Mouse (Mus musculus) spleen, adult 2 months (tissue): Measurements from ENCODE around the gene Fam19a4. TPM values are rescaled to one million over a fixed set of nuclear protein-coding genes. Genes with fewer than 3 reads are reported as not detected.

Source experiments
- DNase-seq, 2 experiments: peaks; one replicate each; pipeline versions ENCODE4 v3.0.0 to v3.0.0-alpha.2; 2012 to 2021; ENCODE audit warnings: low spot score in 2 of 2, low read depth in 1 of 2
- H3K27ac ChIP-seq: fragments of 200-500 bp; 2 replicates; pipeline ENCODE4 v1.5.1; 2012; ENCODE audit warnings: low read length, inconsistent platforms; ENCODE audit not compliant: insufficient read depth
- H3K27me3 ChIP-seq: fragments of 200-500 bp; 2 replicates; pipeline ENCODE4 v1.6.1; 2012; ENCODE audit warnings: mild to moderate bottlenecking, moderate library complexity, low read length, inconsistent platforms; ENCODE audit not compliant: control insufficient read depth, insufficient read depth
- H3K36me3 ChIP-seq: fragments of 200-500 bp; 2 replicates; pipeline ENCODE4 v1.6.1; 2012; ENCODE audit warnings: mild to moderate bottlenecking, low read length, inconsistent platforms; ENCODE audit not compliant: control insufficient read depth, insufficient read depth
- H3K4me1 ChIP-seq: fragments of 200-500 bp; 2 replicates; pipeline ENCODE4 v1.6.1; 2011; ENCODE audit warnings: inconsistent platforms; ENCODE audit not compliant: control insufficient read depth, insufficient read depth, insufficient read length
- H3K4me3 ChIP-seq: fragments of 200-500 bp; 2 replicates; pipeline ENCODE4 v1.5.1; 2011; ENCODE audit warnings: mild to moderate bottlenecking, inconsistent platforms; ENCODE audit not compliant: insufficient read depth, insufficient read length; ENCODE audit errors: extremely low read depth
- CTCF ChIP-seq: fragments of 200-500 bp; IDR thresholded peaks from 2 replicates; pipeline ENCODE4 v1.5.1; 2011; ENCODE audit warnings: mild to moderate bottlenecking, inconsistent platforms; ENCODE audit not compliant: insufficient read depth, insufficient read length, insufficient replicate concordance; ENCODE audit errors: extremely low read depth
- POLR2A ChIP-seq: fragments of 200-500 bp; IDR thresholded peaks from 2 replicates; pipeline ENCODE4 v1.6.1; 2011; ENCODE audit warnings: low read depth, low read length, inconsistent platforms
- WGBS: fragments of 180-500 bp; shearing (Covaris S2); methylation state at CpG from one replicate; pipeline ENCODE4 v1.1.7; 2018; 5-methylcytosine and 5-hydroxymethylcytosine counted together
- polyA plus RNA-seq: library from polyadenylated mRNA; depleted of rRNA; stranded (reverse); fragments of >200 nt; gene quantifications from 2 replicates; pipeline ENCODE4 v1.2.3, GENCODE M21; 2012

The Fam19a4 gene
- polyA plus RNA-seq, 1 experiment, result not detected

DNA sequence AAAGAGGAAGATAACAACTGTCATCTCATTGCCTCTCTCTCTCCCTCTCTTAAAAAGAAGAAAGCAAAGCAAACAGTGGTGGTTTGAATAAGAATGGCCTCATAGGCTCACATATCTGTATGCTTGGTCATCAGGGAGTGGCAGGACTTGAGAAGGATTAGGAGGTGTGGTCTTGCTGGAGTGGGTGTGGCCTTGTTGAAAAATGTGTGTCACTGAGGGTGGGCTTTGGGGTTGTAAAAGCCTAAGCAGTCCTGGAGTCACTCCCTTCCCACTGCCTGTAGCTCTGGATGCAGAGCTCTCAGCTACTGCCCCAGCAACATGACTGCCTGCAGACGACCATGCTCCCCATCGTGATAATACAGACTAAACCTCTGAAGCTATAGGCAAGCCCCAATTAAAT is 22.1 kb upstream of the Fam19a4 start:
- H3K27ac ChIP-seq, result no peak overlapping the region
- H3K4me1 ChIP-seq, result no peaks in the 10 kb centered on the region
- no peak overlapping the region for H3K4me3 ChIP-seq
- H3K27me3 ChIP-seq, result no peaks in the 10 kb centered on the region
- no peak for DNase-seq
- no peaks in the 10 kb centered on the region for H3K36me3 ChIP-seq
- WGBS, result 86% methylated on average over 2 of the region's 2 CpGs
- TF ChIP-seq POLR2A (no peak), CTCF (no peak)

DNA sequence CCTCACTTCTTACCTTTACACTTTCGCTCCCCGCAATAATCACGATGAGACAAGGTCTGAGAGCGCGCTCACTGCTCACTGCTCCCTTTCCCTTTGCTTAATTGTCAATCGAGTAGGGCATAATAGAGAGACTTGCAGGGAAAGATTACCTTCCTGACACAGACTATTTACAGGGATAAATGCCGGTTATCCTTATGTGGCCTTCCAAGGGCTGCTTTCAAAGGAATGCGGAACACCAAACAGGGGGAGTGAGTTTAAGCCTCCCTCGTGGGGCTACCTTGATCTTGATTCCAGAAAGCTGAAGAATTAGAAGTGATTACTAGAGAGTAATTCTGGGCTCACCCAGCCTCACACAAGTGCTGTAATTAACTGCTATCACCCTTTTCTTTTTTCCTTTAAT is 19.8 kb upstream of the Fam19a4 start:
- WGBS, result 70% methylated on average over 9 of the region's 9 CpGs
- DNase-seq, result no peak
- no peak overlapping the region for H3K27ac ChIP-seq

DNA sequence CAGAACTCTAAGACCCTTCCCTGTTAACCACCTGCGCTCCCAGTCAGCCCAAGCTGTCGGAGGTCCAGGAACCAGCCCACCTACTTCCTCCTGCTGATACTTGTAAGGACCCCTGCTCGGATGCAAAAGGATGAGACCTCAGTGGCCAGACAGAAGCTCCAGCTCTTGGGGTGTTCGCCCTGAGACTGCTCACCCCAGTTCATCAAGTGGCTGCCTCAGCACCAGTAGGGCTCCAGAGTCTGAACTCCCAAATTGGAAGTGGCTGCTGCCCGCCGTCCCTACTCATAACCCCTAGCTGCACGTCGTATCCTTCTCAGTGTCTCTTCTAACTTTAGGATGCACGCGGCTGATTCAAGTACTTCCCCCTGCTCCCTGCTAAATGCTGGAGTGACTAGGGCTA is 614 bp downstream of the Fam19a4 start:
- Histone ChIP-seq H3K27me3 (peaks cover 3% of the 10 kb centered on the region; the same call in 1 of the 2 replicates), H3K36me3 (no peaks in the 10 kb centered on the region), H3K4me3 (no peak overlapping the region), H3K27ac (no peak overlapping the region), H3K4me1 (0 out of 2 replicates have a peak, but pooled peaks cover 3% of the 10 kb centered on the region)
- DNase-seq, result no peak
- 5% methylated on average over 10 of the region's 10 CpGs for WGBS
- TF ChIP-seq POLR2A (no peak), CTCF (no peak)

More for the DNA sequence above, 19.8 kb upstream of the Fam19a4 start:
- H3K4me1 ChIP-seq, result no peaks in the 10 kb centered on the region
- TF ChIP-seq CTCF (no peak), POLR2A (no peak)
- no peaks in the 10 kb centered on the region for H3K36me3 ChIP-seq
- no peak overlapping the region for H3K4me3 ChIP-seq
- no peaks in the 10 kb centered on the region for H3K27me3 ChIP-seq

DNA sequence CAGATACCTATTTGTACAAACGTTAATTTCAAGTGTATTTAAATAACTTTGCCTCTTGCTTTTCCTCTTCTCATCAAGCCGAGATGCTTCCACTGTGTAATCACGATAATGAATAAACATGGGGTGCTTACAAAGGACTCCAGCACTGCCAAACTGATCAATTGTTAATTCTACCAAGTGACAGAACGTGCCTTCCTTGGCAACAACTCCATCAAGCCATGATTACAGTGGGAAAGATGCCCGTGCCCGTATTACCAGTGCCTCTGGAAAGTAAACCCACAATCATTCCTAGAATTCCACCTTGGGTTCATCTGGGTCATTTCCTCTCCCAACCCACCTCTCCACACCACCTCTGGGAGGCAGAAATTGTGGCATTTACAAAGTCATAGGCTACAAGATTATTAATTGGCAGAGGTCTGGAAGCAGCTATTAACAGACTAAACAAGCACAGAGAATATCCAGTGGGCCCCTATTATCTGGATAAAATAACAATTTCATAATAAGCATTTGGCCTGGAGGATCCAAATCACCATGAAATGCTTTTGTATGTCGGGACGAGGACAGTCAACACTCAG is 7.9 kb downstream of the Fam19a4 start:
- TF ChIP-seq CTCF, result no peak
- no peak for TF ChIP-seq POLR2A
- H3K27me3 ChIP-seq, result no peaks in the 10 kb centered on the region
- H3K4me3 ChIP-seq, result no peak overlapping the region
- DNase-seq, result no peak
- 82% methylated on average over 8 of the region's 8 CpGs for WGBS
- H3K27ac ChIP-seq, result no peak overlapping the region
- H3K36me3 ChIP-seq, result no peaks in the 10 kb centered on the region
- H3K4me1 ChIP-seq, result no peaks in the 10 kb centered on the region

DNA sequence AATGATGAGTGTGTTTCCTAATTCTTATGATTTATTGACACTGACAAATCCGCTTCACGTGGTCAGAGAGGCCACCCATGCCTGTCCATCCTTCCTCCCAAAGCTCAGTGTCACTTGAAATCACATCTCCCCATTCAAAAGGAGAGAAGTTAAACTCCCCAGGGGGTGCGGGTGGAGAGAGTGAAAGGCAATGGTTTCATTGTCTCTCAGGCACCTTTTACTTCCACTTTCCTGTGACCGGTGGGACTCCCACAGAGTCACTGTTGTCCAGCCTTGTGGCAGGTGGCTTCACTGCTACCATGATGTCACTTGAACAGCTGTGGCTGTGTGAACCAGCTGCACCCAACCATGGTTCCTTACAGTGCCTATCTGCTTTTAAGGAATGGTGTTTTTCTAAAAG is 11.8 kb downstream of the Fam19a4 start:
- H3K4me3 ChIP-seq, result no peak overlapping the region
- no peaks in the 10 kb centered on the region for H3K36me3 ChIP-seq
- WGBS, result 25% methylated on average over 4 of the region's 4 CpGs
- H3K27me3 ChIP-seq, result no peaks in the 10 kb centered on the region
- no peaks in the 10 kb centered on the region for H3K4me1 ChIP-seq
- H3K27ac ChIP-seq, result no peak overlapping the region
- no peak for DNase-seq
- TF ChIP-seq CTCF (no peak), POLR2A (no peak)

DNA sequence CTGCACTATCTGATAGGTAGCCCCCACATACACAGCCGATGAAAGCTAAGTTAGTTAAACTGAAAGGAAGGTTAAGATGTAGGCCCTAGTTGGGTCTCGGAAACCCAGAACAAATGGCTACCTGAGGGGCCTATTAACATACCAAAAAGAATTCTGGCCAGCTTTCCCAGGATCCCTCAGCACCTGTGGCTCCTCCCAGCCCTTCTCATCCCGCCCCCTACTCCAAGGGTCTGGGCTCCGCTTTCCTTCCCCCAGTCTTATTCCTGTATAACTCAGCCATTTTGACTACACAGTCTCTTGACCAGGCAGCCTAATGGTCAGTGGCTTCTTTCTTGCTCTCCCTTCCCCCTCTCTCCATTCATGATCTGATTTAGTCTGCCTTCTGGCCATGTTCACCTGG is 13.7 kb downstream of the Fam19a4 start:
- TF ChIP-seq CTCF (no peak), POLR2A (no peak)
- no peak overlapping the region for H3K27ac ChIP-seq
- no peaks in the 10 kb centered on the region for H3K27me3 ChIP-seq
- WGBS, result 88% methylated on average over 4 of the region's 4 CpGs
- no peaks in the 10 kb centered on the region for H3K36me3 ChIP-seq
- H3K4me3 ChIP-seq, result no peak overlapping the region
- no peaks in the 10 kb centered on the region for H3K4me1 ChIP-seq
- no peak for DNase-seq

DNA sequence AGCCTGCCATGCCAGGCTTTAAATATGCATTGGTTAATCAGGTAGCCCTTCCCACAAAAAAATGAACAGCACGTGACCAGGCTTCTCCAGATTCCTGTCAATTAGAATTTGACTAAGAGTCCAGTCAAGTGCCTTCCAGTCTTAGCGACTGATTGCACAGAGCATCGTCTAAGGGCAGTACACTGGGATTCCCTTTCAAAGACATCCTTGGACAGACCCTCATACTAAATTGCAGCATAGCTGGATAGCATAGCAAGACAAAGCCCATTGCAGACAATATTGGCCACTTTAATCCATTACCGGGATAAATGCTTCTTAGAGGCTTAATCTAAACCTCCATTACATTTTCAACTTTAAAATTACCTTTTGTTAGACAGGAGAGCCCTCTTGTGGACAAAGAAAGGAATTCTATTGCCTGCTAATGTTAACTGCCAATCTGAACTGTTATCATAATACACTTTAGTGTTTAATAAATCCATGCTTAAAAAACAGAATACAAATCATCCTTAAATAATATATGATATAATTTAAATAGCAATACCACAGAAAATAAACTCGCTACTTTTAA is 33.0 kb downstream of the Fam19a4 start:
- no peak for DNase-seq
- Histone ChIP-seq H3K27ac (no peak overlapping the region), H3K27me3 (no peaks in the 10 kb centered on the region), H3K36me3 (no peaks in the 10 kb centered on the region), H3K4me1 (no peaks in the 10 kb centered on the region), H3K4me3 (no peak overlapping the region)
- no peak for TF ChIP-seq CTCF
- no peak for TF ChIP-seq POLR2A
- WGBS, result 52% methylated on average over 5 of the region's 5 CpGs
